Mouse (Mus musculus) myocyte (in vitro differentiated cells): ENCODE measurements around the gene Ubxn10.

Experiments used
- E2F4 ChIP-seq: IDR thresholded peaks from one replicate; pipeline ENCODE4 v1.6.1; 2011; ENCODE audit warnings: mild to moderate bottlenecking, control low read depth, moderate library complexity; ENCODE audit not compliant: insufficient read depth
- MAX ChIP-seq: IDR thresholded peaks from one replicate; pipeline ENCODE4 v1.6.1; 2011; ENCODE audit warnings: low read depth, mild to moderate bottlenecking, control low read depth
- POLR2A ChIP-seq: IDR thresholded peaks from one replicate; pipeline ENCODE4 v1.6.1; 2011; ENCODE audit warnings: low read depth, mild to moderate bottlenecking, control low read depth, moderate library complexity; ENCODE audit not compliant: insufficient read length
- POLR2AphosphoS2 ChIP-seq: IDR thresholded peaks from one replicate; pipeline ENCODE4 v1.6.1; 2011; ENCODE audit warnings: low read depth, control low read depth; ENCODE audit not compliant: insufficient read length
- REST ChIP-seq: IDR thresholded peaks from one replicate; pipeline ENCODE4 v1.6.1; 2011; ENCODE audit warnings: mild to moderate bottlenecking, control low read depth, moderate library complexity; ENCODE audit not compliant: insufficient read depth, insufficient read length
- TCF12 ChIP-seq: IDR thresholded peaks from one replicate; pipeline ENCODE4 v1.6.1; 2011; ENCODE audit warnings: mild to moderate bottlenecking, control low read depth; ENCODE audit not compliant: poor library complexity, insufficient read depth, severe bottlenecking
- USF1 ChIP-seq: IDR thresholded peaks from one replicate; pipeline ENCODE4 v1.6.1; 2011; ENCODE audit warnings: low read depth, mild to moderate bottlenecking, control low read depth, moderate library complexity

DNA sequence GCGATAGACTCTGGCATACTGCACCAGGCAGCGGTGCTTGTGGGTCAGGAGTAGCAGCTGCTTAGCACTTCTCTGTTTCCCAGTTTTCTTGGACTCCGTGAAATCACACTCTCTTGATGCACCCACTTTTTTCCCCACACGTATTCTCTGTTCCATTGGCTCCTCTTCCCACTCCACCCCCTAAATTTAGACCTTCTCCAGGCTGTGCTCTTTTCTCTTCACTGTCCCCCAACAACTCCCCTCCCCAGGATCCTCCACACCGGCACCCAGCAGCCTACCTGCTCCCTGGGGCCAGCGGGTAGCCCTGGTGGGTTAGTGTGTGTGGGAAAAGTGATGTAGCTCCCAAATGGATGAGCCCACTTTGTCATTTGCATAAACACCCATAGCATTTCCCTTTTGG lies 51.2 kb downstream of the Ubxn10 start:
- TF ChIP-seq POLR2A (no peak), USF1 (no peak), TCF12 (no peak), POLR2AphosphoS2 (no peak), E2F4 (no peak), MAX (no peak), REST (no peak)
